Mouse (Mus musculus): ENCODE results near the gene Olfr603. TPM values are rescaled to one million over a fixed set of nuclear protein-coding genes. Genes with fewer than 3 reads are reported as not detected.

Gene Olfr603
- polyA plus RNA-seq (2015; fragmentation: Nextera tagmentation; extraction: Ambion mirVana), result not detected in 2 replicates

DNA sequence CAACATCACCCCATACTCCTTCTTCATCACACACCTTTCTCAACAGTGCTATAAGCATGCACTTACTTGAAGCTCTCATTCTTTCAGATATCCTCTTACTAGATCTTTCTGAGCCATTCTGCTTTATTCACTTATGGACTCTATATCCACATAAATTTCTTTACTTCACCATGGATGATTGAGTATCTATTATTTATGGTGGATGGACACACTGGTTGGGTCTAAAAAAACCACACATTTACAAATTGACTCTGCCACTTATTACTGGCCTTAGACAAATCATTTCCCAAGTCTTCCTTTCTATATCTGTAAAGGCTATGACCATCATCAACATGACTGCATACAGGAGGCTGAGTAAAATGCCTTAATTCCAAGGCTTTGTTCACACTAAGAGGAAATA is at the start of gene Olfr603:
Gene Olfr603 (minus strand): TSS at position 101 of the 400 bp plus-strand sequence.

DNA sequence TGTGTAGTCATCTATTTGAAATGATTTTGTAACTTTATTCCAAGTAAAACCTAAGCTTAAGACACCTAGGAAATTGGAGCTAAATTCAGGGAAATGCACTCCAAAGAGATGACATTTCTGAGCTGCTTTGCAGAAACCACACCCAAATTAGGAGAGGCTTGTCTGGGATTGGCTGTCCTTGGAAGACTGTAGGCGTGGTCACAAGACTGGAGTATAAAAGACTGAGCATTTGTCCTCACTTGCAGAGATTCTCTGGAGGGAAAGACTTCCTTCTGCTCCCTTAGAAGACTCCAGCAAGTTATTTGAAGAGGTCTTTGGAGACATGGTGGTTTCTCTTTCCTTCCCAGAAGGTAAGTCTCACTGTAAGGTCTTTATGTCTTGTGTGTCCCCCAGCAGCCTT is 28.8 kb upstream of the Olfr603 start, which contains the start of gene Usp17lc:
Gene Usp17lc (plus strand): TSS at position 301 of the 400 bp plus-strand sequence.

DNA sequence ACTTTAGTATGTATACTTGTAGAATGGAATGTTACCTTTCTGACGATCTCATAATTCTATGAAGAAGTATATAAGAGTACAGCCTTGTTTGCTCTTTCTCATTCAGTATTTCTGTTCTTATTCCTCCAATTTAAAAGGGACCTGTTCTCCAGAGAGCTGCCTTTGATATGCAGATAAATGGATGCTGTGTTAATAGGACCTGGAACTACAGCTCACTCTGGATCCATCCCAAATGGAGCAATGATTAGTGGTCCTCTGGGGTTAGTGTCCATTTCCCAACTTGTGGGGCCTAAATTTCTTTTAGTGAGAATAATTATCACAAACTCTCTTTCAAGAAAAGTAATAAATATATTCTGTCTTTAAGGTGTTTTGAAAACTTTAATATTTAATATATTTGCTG is 23.4 kb downstream of the Olfr603 start, which contains the start of gene Olfr601:
Gene Olfr601 (minus strand): TSS at position 101 of the 400 bp plus-strand sequence.

DNA sequence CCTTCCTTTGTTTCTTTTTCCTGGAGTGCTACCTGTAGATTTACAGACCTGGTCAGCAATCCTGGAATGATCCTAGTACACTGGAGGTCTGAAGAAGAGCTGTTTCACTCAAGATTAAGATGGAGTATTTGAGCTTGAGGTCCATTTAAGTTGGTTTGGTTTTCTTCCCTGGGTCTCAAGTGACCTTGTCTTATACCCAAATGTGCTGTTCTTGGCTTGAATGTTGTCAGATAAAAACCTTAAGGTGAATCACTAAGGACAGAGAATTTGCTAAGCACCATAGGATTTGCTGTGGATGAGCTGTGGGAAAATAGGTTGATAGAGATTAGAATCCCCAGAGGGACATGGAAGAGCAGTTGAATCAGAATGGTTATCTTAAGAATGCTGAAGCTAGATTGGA is 36.4 kb downstream of the Olfr603 start, which contains the start of gene Olfr600:
Gene Olfr600 (minus strand): TSS at position 101 of the 400 bp plus-strand sequence.

DNA sequence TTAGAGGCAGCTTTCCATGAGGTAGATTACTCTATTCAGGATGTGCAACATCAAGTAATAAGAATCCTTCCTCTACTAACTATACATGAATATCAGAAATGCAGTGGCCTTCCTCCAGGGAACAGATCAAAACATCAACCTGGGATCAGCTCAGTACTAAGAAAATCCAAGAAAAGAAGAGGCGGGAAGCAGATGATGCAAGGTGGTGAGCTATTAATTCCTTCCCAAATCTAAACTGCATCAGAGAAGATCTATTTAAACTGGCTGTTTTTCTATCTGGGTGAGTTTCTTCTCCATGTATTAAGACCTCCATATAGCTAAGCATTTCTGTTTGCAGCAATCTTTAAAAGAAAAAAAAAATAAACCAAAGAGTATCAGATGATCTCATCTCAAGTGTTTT is 50.4 kb downstream of the Olfr603 start, which contains the start of gene Olfr599:
Gene Olfr599 (plus strand): TSS at position 301 of the 400 bp plus-strand sequence.

Small RNA genes within 50 kb of the gene (microRNA-seq; reads per million reads assigned to microRNA genes)
- gene Gm25774 (ENCODE audit: borderline replicate concordance, insufficient number of aligned reads), result not detected

Other genes with a start within 250 kb of the Olfr603 start
- gene Olfr588-ps1, start 245.3 kb downstream of the Olfr603 start, polyA plus RNA-seq (2015; fragmentation: Nextera tagmentation; extraction: Ambion mirVana), result not detected in 2 replicates
- gene Olfr589, start 229.8 kb downstream of the Olfr603 start, polyA plus RNA-seq (2015; fragmentation: Nextera tagmentation; extraction: Ambion mirVana), result not detected in 2 replicates
- gene Olfr591, start 207.8 kb downstream of the Olfr603 start, polyA plus RNA-seq (2015; fragmentation: Nextera tagmentation; extraction: Ambion mirVana), result not detected in 2 replicates
- gene Olfr592, start 201.4 kb downstream of the Olfr603 start, polyA plus RNA-seq (2015; fragmentation: Nextera tagmentation; extraction: Ambion mirVana), result not detected in 2 replicates
- not detected in 2 replicates for gene Olfr593, start 174.3 kb downstream of the Olfr603 start, polyA plus RNA-seq (2015; fragmentation: Nextera tagmentation; extraction: Ambion mirVana)
- gene Olfr594, start 169.2 kb downstream of the Olfr603 start, polyA plus RNA-seq (2015; fragmentation: Nextera tagmentation; extraction: Ambion mirVana), result not detected in 2 replicates
- gene Usp17ld, start 133.7 kb downstream of the Olfr603 start, polyA plus RNA-seq (2015; fragmentation: Nextera tagmentation; extraction: Ambion mirVana), result not detected in 2 replicates
- not detected in 2 replicates for gene Olfr596, start 80.5 kb downstream of the Olfr603 start, polyA plus RNA-seq (2015; fragmentation: Nextera tagmentation; extraction: Ambion mirVana)
- gene Olfr597, start 69.9 kb downstream of the Olfr603 start, polyA plus RNA-seq (2015; fragmentation: Nextera tagmentation; extraction: Ambion mirVana), result not detected in 2 replicates
- gene Olfr598, start 62.6 kb downstream of the Olfr603 start, polyA plus RNA-seq (2015; fragmentation: Nextera tagmentation; extraction: Ambion mirVana), result not detected in 2 replicates
- gene Olfr599, start 50.3 kb downstream of the Olfr603 start, polyA plus RNA-seq (2015; fragmentation: Nextera tagmentation; extraction: Ambion mirVana), result not detected in 2 replicates
- not detected in 2 replicates for gene Olfr600, start 36.5 kb downstream of the Olfr603 start, polyA plus RNA-seq (2015; fragmentation: Nextera tagmentation; extraction: Ambion mirVana)
- gene Olfr601, start 23.5 kb downstream of the Olfr603 start, polyA plus RNA-seq (2015; fragmentation: Nextera tagmentation; extraction: Ambion mirVana), result not detected in 2 replicates
- not detected in 2 replicates for gene Usp17lc, start 28.9 kb upstream of the Olfr603 start, polyA plus RNA-seq (2015; fragmentation: Nextera tagmentation; extraction: Ambion mirVana)
- not detected in 2 replicates for gene Olfr605, start 59.3 kb upstream of the Olfr603 start, polyA plus RNA-seq (2015; fragmentation: Nextera tagmentation; extraction: Ambion mirVana)
- not detected in 2 replicates for gene Olfr606, start 62.9 kb upstream of the Olfr603 start, polyA plus RNA-seq (2015; fragmentation: Nextera tagmentation; extraction: Ambion mirVana)
- gene Olfr607, start 78.0 kb upstream of the Olfr603 start, polyA plus RNA-seq (2015; fragmentation: Nextera tagmentation; extraction: Ambion mirVana), result not detected in 2 replicates
- gene Olfr608, start 83.7 kb upstream of the Olfr603 start, polyA plus RNA-seq (2015; fragmentation: Nextera tagmentation; extraction: Ambion mirVana), result not detected in 2 replicates
- not detected in 2 replicates for gene Olfr609, start 111.9 kb upstream of the Olfr603 start, polyA plus RNA-seq (2015; fragmentation: Nextera tagmentation; extraction: Ambion mirVana)
- not detected in 2 replicates for gene Olfr610, start 125.9 kb upstream of the Olfr603 start, polyA plus RNA-seq (2015; fragmentation: Nextera tagmentation; extraction: Ambion mirVana)
- gene Olfr611, start 134.7 kb upstream of the Olfr603 start, polyA plus RNA-seq (2015; fragmentation: Nextera tagmentation; extraction: Ambion mirVana), result not detected in 2 replicates
- not detected in 2 replicates for gene Olfr612, start 156.5 kb upstream of the Olfr603 start, polyA plus RNA-seq (2015; fragmentation: Nextera tagmentation; extraction: Ambion mirVana)
- gene Olfr613, start 161.9 kb upstream of the Olfr603 start, polyA plus RNA-seq (2015; fragmentation: Nextera tagmentation; extraction: Ambion mirVana), result not detected in 2 replicates
- not detected in 2 replicates for gene Olfr615, start 169.9 kb upstream of the Olfr603 start, polyA plus RNA-seq (2015; fragmentation: Nextera tagmentation; extraction: Ambion mirVana)
- not detected in 2 replicates for gene Olfr616, start 183.0 kb upstream of the Olfr603 start, polyA plus RNA-seq (2015; fragmentation: Nextera tagmentation; extraction: Ambion mirVana)
- gene Olfr617, start 186.9 kb upstream of the Olfr603 start, polyA plus RNA-seq (2015; fragmentation: Nextera tagmentation; extraction: Ambion mirVana), result not detected in 2 replicates
- not detected in 2 replicates for gene Olfr618, start 203.9 kb upstream of the Olfr603 start, polyA plus RNA-seq (2015; fragmentation: Nextera tagmentation; extraction: Ambion mirVana)
- gene Olfr619, start 214.4 kb upstream of the Olfr603 start, polyA plus RNA-seq (2015; fragmentation: Nextera tagmentation; extraction: Ambion mirVana), result not detected in 2 replicates
- not detected in 2 replicates for gene Olfr620, start 226.4 kb upstream of the Olfr603 start, polyA plus RNA-seq (2015; fragmentation: Nextera tagmentation; extraction: Ambion mirVana)